Mouse (Mus musculus): ENCODE measurements around the gene Nrd1.

Gene Nrd1

DNA sequence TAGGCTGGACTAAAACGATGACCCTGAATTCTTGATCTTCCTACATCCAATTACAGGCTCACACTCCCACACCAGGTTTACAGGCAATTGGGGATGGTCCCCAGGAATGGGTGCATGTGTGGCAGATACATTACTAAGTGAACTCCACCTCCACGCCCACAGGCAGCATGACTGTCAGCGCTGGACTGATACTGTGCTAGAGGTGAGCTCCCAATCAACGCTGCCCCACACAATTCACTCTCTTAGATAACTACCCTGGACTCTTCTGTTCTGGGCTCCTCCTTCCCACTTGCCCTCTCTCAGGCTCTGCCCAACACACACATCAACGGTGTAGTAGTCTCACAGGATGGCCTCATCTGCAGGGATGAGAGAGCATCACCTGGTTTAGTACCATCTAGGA lies 91.9 kb downstream of the Nrd1 start:
- DNase-seq (ENCODE audit: low read depth, low spot score), result no peak

DNA sequence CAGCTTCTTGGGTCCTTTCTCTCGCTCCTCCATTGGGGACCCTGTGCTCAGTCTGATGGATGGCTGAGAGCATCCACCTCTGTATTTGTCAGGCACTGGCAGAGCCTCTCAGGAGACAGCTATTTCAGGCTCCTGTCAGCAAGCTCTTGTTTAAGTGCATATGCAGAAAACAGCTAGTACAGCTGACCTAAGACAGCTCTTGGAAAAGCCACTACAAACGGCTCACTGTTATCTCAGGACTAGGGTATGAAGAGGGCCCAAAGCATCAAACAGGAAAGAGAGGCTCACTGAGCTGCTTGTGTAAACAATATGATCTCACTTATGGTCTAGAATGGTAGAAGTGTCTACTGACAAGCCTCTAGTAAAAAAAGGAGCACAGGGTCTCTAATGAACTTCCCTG lies 93.8 kb downstream of the Nrd1 start:
- DNase-seq (ENCODE audit: low read depth, low spot score), result no peak

DNA sequence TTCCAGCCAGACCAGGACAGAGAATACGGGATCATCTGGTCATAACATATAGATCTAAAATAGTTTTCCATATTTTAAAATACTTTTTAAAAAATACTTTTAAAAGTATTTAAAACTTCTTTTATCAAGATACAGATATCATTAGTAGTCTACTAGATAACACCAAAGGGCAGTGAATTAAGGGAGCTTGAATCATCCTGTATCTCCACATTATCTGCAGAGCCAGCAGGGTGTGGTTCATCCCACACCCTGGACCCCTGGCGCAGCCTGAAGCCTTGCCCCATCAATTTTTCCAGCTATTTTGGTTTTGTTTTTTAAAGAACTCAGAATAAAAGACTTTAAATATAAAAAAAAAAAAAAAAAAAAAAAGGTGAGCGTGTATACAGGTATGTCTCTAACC lies 98.4 kb downstream of the Nrd1 start:
- no peak for DNase-seq (ENCODE audit: low read depth, low spot score)

DNA sequence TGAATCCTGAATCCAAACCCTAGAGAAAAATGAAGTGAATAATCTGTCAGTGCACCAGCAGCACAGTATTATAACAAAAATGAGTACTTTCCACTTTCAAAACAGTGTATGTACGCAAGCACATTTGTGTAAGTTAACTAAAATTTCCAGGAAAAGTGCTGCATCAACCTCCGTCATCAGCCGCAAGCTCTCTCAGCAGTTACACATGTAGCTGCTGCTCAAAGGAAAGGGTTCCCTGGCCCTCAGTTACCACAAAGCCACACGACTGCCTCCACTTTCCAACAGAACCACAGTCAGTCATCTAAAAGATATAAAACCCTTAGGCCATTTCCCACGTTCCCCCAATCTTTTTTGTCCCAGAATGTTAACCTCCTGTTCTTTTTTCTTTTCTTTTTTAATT lies 102.1 kb downstream of the Nrd1 start:
- DNase-seq (ENCODE audit: low read depth, low spot score), result no peak

DNA sequence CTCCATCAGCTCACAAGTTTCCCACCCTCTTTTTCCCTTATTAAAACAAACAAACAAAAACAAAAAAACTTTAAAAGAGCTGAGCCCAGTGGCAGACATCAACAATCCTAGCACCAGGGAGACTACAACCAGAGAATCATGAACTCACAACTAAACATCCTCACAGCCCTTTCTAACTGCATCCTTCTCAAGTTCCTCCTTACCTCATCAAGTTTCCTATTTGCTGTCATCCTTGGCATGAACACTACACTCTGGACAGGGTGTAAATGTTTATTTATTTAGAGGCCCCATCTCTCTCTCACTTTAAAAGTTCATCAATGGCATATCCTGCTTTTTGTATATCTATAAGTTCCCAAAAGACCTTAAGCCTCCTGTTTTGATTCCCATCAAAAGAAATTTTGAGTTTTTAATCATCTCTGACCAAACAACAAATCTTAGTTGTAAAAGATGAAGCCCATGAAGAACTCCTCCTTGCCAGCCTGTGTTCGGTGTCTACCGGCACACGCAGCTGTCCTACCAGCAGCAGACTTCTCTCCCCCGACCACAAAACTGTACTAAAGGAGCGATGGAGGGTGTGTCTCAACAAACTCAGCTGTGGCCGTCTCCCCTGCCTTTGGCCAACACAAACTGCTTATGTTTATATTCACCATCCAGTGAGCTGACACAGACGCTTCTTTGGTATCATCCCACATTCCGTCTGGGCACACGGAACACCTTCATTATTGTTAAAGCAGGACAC lies 102.9 kb downstream of the Nrd1 start:
- DNase-seq (ENCODE audit: low read depth, low spot score), result no peak

DNA sequence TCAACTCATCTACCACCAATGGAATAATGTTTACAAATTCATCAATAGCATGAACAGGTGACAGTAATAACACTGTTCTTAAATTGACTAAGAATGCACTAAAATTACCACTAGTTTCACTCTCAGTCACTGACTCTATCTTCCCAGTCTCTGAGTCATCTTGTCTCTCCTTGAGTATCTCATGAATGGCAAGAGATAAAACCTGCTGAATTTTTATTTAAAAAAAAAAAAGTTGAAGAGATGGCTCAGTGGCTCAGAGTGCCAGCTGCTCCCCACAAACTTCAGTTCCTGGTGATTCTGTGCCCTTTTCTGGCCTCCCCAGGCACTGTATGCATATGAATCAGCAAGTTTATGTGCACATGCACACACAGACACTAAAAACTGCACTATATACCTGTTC lies 104.8 kb downstream of the Nrd1 start:
- no peak for DNase-seq (ENCODE audit: low read depth, low spot score)

DNA sequence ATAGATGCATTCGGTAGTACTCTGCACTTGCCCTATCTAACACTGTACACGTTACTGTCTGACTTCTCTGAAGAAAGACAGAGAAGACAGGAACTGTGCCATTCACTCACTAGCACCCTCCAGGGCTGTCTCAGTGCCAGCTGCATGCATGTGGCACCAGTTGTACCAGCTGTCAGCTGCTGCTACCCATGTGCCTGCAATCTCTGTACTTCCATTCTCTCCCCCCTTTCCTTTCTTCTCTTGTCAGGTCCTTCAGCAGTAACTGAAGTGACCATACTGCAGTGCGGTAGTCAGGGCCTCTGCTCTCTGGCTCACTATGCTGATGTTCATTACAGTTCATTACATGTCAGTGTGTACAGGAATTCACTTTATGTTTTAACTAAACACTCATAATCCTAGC lies 105.6 kb downstream of the Nrd1 start:
- DNase-seq (ENCODE audit: low read depth, low spot score), result no peak

DNA sequence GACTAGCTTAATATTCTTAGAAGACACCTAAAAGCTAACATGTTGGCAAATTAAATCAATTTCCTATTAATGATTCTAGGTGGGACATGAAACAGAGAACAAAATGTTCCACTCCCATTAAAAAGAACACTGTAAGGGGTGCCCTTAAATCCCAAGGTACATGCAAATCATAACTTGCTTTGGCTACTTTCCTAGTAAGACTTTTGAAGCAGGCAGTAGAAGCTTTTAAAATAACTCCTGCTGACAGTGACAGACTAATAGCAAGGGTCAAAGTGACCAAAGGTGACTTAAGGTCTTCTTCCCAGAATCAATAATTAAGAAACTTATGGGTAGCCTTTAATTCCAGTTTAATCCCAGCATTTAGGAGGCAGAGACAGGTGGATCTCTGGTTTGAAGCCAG lies 106.1 kb downstream of the Nrd1 start:
- no peak for DNase-seq (ENCODE audit: low read depth, low spot score)

DNA sequence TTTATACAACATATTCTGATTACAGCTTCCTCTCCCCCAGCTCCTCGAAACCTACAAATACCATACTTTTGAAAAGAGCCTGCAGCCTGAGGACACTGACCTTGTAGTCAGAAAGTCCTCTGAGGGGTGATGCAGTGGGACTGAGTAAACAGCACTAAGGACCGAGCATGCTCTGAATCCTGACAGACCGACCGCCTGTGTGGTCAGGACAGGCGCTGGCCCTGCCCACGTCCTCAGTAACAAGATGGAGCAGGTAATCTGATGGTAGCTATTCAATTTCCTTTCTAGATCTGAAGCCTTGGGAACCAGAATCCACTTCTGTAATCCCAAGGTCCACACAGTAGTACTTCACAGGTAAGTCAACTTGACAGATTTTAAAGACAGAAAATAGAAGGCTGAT lies 108.6 kb downstream of the Nrd1 start:
- no peak for DNase-seq (ENCODE audit: low read depth, low spot score)

DNA sequence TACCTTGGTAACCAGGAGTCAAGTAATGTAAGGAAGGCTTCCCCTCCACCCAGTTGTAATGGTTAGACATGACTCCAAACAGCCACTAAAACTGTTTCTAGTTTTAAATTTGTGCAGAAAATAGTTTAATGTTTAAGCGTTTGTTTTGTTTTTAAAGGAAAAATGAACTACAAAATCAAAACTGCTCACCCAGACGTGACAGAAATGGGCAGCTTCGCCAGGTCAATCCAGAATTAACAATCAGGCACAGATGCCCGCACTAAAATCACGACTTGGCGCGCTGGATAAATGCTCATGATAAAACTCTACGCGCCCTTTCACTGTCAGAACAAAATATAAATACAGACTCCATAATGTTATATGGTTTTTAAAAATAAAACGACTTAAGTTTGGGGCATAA lies 109.2 kb downstream of the Nrd1 start:
- no peak for DNase-seq (ENCODE audit: low read depth, low spot score)

DNA sequence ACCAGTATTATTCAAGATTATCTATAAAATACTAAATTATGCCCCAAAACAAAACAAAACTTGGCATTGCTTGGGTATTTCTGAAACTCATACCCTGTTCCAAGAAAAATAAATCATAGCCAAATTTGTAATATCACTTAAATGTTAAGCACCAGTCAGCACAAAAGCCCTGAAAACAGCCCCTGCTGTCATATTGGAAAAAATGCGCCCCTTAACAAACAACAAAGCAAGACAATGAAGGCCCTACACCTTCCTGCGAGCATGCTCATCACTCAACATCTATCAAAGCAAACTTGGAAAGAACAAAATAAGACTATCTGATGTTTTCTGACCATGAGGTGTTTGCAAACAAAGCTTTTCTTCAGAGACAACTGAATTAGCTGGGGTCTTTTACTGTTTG lies 110.5 kb downstream of the Nrd1 start:
- DNase-seq (ENCODE audit: low read depth, low spot score), result no peak

All from WW6 (cell line).